In genomic region chr15:5158827-5159226, GRCm38 (mm10) we compare ENCODE assay signal across 10 mouse cellular contexts. TPM values are rescaled to one million over a fixed set of nuclear protein-coding genes. Genes with fewer than 3 reads are reported as not detected.
DNase-seq lines count a peak whose midpoint lies in the region; ATAC-seq and TF ChIP-seq lines count a peak whose summit lies in the region.
"Had no signal": no experiment of that assay in that cellular context is flagged by ENCODE, and none has a peak within 500 bp of the region (broad histone marks: within the 10 kb centered on the region; RNA-seq: fewer than 3 reads in every experiment).

No protein-coding gene starts in this region.

- no peaks in the 10 kb centered on the region for H3K9me3 ChIP-seq in limb, embryonic 14.5 days (ENCODE audit: control insufficient read depth, low read length)
- H3K9me3 ChIP-seq in limb, embryonic 10.5 days (replicated peaks) = no peaks in the 10 kb centered on the region
- H3K9me3 ChIP-seq in stomach, embryonic 14.5 days (ENCODE audit: control insufficient read depth, low read depth, low read length) = no peaks in the 10 kb centered on the region
- H3K9me3 ChIP-seq: hindbrain, embryonic 12.5 days had no signal

- no peaks in the 10 kb centered on the region for H3K4me1 ChIP-seq in limb, embryonic 14.5 days (ENCODE audit: control insufficient read depth, insufficient read depth, low read length)
- H3K4me1 ChIP-seq in limb, embryonic 10.5 days = no peaks in the 10 kb centered on the region
- H3K4me1 ChIP-seq in stomach, embryonic 14.5 days (ENCODE audit: control insufficient read depth, insufficient read depth, low read length) = 0 out of 2 replicates have a peak, but pooled peaks cover 3% of the 10 kb centered on the region

- 86% methylated on average over 6 of the region's 6 CpGs for WGBS in limb, embryonic 14.5 days
- 90% methylated on average over 6 of the region's 6 CpGs for WGBS in limb, embryonic 10.5 days
- 69% methylated on average over 6 of the region's 6 CpGs for WGBS in stomach, embryonic 14.5 days

- no peak overlapping the region for H3K4me2 ChIP-seq in limb, embryonic 14.5 days (replicated peaks; ENCODE audit: low read depth, low read length, severe bottlenecking)
- H3K4me2 ChIP-seq in stomach, embryonic 14.5 days (replicated peaks; ENCODE audit: low read depth, low read length) = no peak overlapping the region
- H3K4me2 ChIP-seq: hindbrain, embryonic 12.5 days had no signal

- 0 out of 2 replicates have a peak, but pooled peaks have one; percentile 6 for ATAC-seq in limb, embryonic 14.5 days (ENCODE audit: low FRiP score, low read depth)
- ATAC-seq in stomach, embryonic 14.5 days (ENCODE audit: insufficient number of reproducible peaks, insufficient read depth, low FRiP score, low read depth) = 0 out of 2 replicates have a peak, but pooled peaks have one; percentile 37

- TF ChIP-seq POLR2A in limb, embryonic 14.5 days (IDR thresholded peaks at IDR 0.05; ENCODE audit: borderline replicate concordance, extremely low read depth, insufficient read depth, insufficient read length) = no peak

- no peak overlapping the region for H3K4me3 ChIP-seq in limb, embryonic 14.5 days (replicated peaks; ENCODE audit: low read length)
- H3K4me3 ChIP-seq in limb, embryonic 10.5 days = no peak overlapping the region
- no peak overlapping the region for H3K4me3 ChIP-seq in stomach, embryonic 14.5 days (ENCODE audit: low read depth, low read length)
- H3K4me3 ChIP-seq: hindbrain, embryonic 12.5 days had no signal

- DNase-seq in limb, embryonic 14.5 days (ENCODE audit: low spot score) = no peak
- no peak for DNase-seq in limb, embryonic 10.5 days (ENCODE audit: low spot score)
- DNase-seq in gastrocnemius, postnatal 25 days = peak; percentile 53
- DNase-seq in heart, postnatal 4 days = peak; percentile 23
- no peak for DNase-seq in embryo, embryonic 11 days
- DNase-seq in natural killer cell, adult 2 months (ENCODE audit: low spot score in 2 of 2) = no peak
- DNase-seq: cerebellum, postnatal 36 days; kidney, postnatal 25 days had no signal

- H3K27me3 ChIP-seq in limb, embryonic 14.5 days (ENCODE audit: control insufficient read depth, insufficient read depth, low read length) = no peaks in the 10 kb centered on the region
- H3K27me3 ChIP-seq in limb, embryonic 10.5 days (ENCODE audit: low read depth, poor library complexity, severe bottlenecking) = no peaks in the 10 kb centered on the region
- no peaks in the 10 kb centered on the region for H3K27me3 ChIP-seq in stomach, embryonic 14.5 days (ENCODE audit: control insufficient read depth, insufficient read depth, low read length)
- H3K27me3 ChIP-seq: hindbrain, embryonic 12.5 days had no signal

- H3K9ac ChIP-seq in limb, embryonic 14.5 days (ENCODE audit: low read depth, low read length, severe bottlenecking) = no peak overlapping the region
- no peak overlapping the region for H3K9ac ChIP-seq in stomach, embryonic 14.5 days (replicated peaks; ENCODE audit: low read depth, low read length)
- H3K9ac ChIP-seq: hindbrain, embryonic 12.5 days had no signal

- peaks cover 18% of the 10 kb centered on the region; the same call in 1 of the 2 replicates for H3K36me3 ChIP-seq in limb, embryonic 14.5 days (ENCODE audit: control insufficient read depth, insufficient read depth, low read length)
- peaks cover 23% of the 10 kb centered on the region for H3K36me3 ChIP-seq in limb, embryonic 10.5 days
- H3K36me3 ChIP-seq in stomach, embryonic 14.5 days (ENCODE audit: control insufficient read depth, insufficient read depth, low read length) = peaks cover 4% of the 10 kb centered on the region

- H3K27ac ChIP-seq in limb, embryonic 14.5 days (replicated peaks; ENCODE audit: low read depth, low read length) = no peak overlapping the region
- H3K27ac ChIP-seq in limb, embryonic 10.5 days = no peak overlapping the region
- H3K27ac ChIP-seq in stomach, embryonic 14.5 days (ENCODE audit: low read length) = no peak overlapping the region
- H3K27ac ChIP-seq: hindbrain, embryonic 12.5 days had no signal

RNA-seq across cellular contexts. Expression of gene Prkaa1, which starts 15.2 kb away (rescaled TPM):
- polyA plus RNA-seq in limb, embryonic 14.5 days (2012; rRNA removed) = 13.4 and 13.5 TPM in 2 replicates
- polyA plus RNA-seq in limb, embryonic 14.5 days (2014; fragmentation: Nextera tagmentation; extraction: Ambion mirVana) = 17.7 and 20.4 TPM in 2 replicates
- polyA plus RNA-seq in limb, embryonic 10.5 days (2016; fragmentation: Nextera tagmentation; extraction: Ambion mirVana) = 15.0 and 16.2 TPM in 2 replicates
- total RNA-seq in gastrocnemius, postnatal 25 days (2021) = 10 to 100 TPM; 11.5 to 11.6 TPM
- total RNA-seq in heart, postnatal 4 days (2021) = 10 to 100 TPM; 16.7 to 16.9 TPM
- 25.6 and 28.3 TPM in 2 replicates for polyA plus RNA-seq in stomach, embryonic 14.5 days (2014; fragmentation: Nextera tagmentation; extraction: Ambion mirVana)

RNA-seq across cellular contexts. Expression of gene Ttc33, which starts 26.5 kb away (rescaled TPM):
- 11.6 and 19.0 TPM in 2 replicates for polyA plus RNA-seq in limb, embryonic 14.5 days (2012; rRNA removed)
- polyA plus RNA-seq in limb, embryonic 14.5 days (2014; fragmentation: Nextera tagmentation; extraction: Ambion mirVana) = 38.4 and 43.0 TPM in 2 replicates
- polyA plus RNA-seq in limb, embryonic 10.5 days (2016; fragmentation: Nextera tagmentation; extraction: Ambion mirVana) = 35.4 and 37.2 TPM in 2 replicates
- total RNA-seq in gastrocnemius, postnatal 25 days (2021) = 10 to 100 TPM; 39.3 to 48.5 TPM
- total RNA-seq in heart, postnatal 4 days (2021) = 10 to 100 TPM; 20.8 to 24.8 TPM
- polyA plus RNA-seq in stomach, embryonic 14.5 days (2014; fragmentation: Nextera tagmentation; extraction: Ambion mirVana) = 47.6 and 49.1 TPM in 2 replicates

RNA-seq across cellular contexts. Expression of gene Rpl37, which starts 42.4 kb away (rescaled TPM):
- polyA plus RNA-seq in limb, embryonic 14.5 days (2012; rRNA removed) = 1,000 and 1,908 TPM in 2 replicates
- 812 and 865 TPM in 2 replicates for polyA plus RNA-seq in limb, embryonic 14.5 days (2014; fragmentation: Nextera tagmentation; extraction: Ambion mirVana)
- polyA plus RNA-seq in limb, embryonic 10.5 days (2016; fragmentation: Nextera tagmentation; extraction: Ambion mirVana) = 460 and 572 TPM in 2 replicates
- 100 to 1,000 TPM; 168 to 176 TPM for total RNA-seq in gastrocnemius, postnatal 25 days (2021)
- total RNA-seq in heart, postnatal 4 days (2021) = 100 to 1,000 TPM; 274 to 281 TPM
- 834 and 883 TPM in 2 replicates for polyA plus RNA-seq in stomach, embryonic 14.5 days (2014; fragmentation: Nextera tagmentation; extraction: Ambion mirVana)

RNA-seq across cellular contexts. Expression of gene Card6, which starts 50.5 kb away (rescaled TPM):
- 0.76 and 0.98 TPM in 2 replicates for polyA plus RNA-seq in limb, embryonic 14.5 days (2012; rRNA removed)
- 0.54 and 1.3 TPM in 2 replicates for polyA plus RNA-seq in limb, embryonic 14.5 days (2014; fragmentation: Nextera tagmentation; extraction: Ambion mirVana)
- polyA plus RNA-seq in limb, embryonic 10.5 days (2016; fragmentation: Nextera tagmentation; extraction: Ambion mirVana) = 0.49 and 0.95 TPM in 2 replicates
- total RNA-seq in gastrocnemius, postnatal 25 days (2021) = 1 to 10 TPM; 1.9 to 2.1 TPM
- 1 to 10 TPM; 5.9 to 6.1 TPM for total RNA-seq in heart, postnatal 4 days (2021)
- polyA plus RNA-seq in stomach, embryonic 14.5 days (2014; fragmentation: Nextera tagmentation; extraction: Ambion mirVana) = 1.9 and 2.7 TPM in 2 replicates

Comparison
In these comparisons a context has a peak if more than half of its experiments do, and no peak if none do; other contexts are left out.
1. DNase-seq: peak in gastrocnemius, postnatal 25 days (single experiment) and heart, postnatal 4 days (single experiment); none in limb, embryonic 14.5 days (single experiment), limb, embryonic 10.5 days (single experiment), embryo, embryonic 11 days (single experiment) and natural killer cell, adult 2 months (0 of 2).